Mouse (Mus musculus) spleen, adult 2 months (tissue): ENCODE measurements around the gene Best3.

Source experiments
- CTCF ChIP-seq: fragments of 200-500 bp; IDR thresholded peaks from 2 replicates; pipeline ENCODE4 v1.5.1; 2011; ENCODE audit warnings: mild to moderate bottlenecking, inconsistent platforms; ENCODE audit not compliant: insufficient read depth, insufficient read length, insufficient replicate concordance; ENCODE audit errors: extremely low read depth
- POLR2A ChIP-seq: fragments of 200-500 bp; IDR thresholded peaks from 2 replicates; pipeline ENCODE4 v1.6.1; 2011; ENCODE audit warnings: low read depth, low read length, inconsistent platforms

- TF ChIP-seq CTCF (no peak), POLR2A (no peak)
These were observed 23.6 kb downstream of the Best3 start for GRCm38 (mm10) chr10:117009691-117010090.
